Comparison of ENCODE assay signal across 23 mouse cellular contexts in genomic region chr5:37215276-37215675, GRCm38 (mm10). TPM values are rescaled to one million over a fixed set of nuclear protein-coding genes. Genes with fewer than 3 reads are reported as not detected.
DNase-seq lines count a peak whose midpoint lies in the region; ATAC-seq lines count a peak whose summit lies in the region.
"Had no signal": no experiment of that assay in that cellular context is flagged by ENCODE, and none has a peak within 500 bp of the region (broad histone marks: within the 10 kb centered on the region; RNA-seq: fewer than 3 reads in every experiment).

No protein-coding gene starts in this region.

- no peaks in the 10 kb centered on the region for H3K27me3 ChIP-seq in neural tube, embryonic 11.5 days (ENCODE audit: control insufficient read depth, insufficient read depth, low read length)
- H3K27me3 ChIP-seq in neural tube, embryonic 15.5 days (replicated peaks): 0 out of 2 replicates have a peak, but pooled peaks cover 3% of the 10 kb centered on the region
- H3K27me3 ChIP-seq: forebrain, embryonic 13.5 days; intestine, embryonic 15.5 days had no signal

- H3K27ac ChIP-seq in neural tube, embryonic 11.5 days (ENCODE audit: low read depth, low read length): peak overlapping the region; percentile 21
- no peak overlapping the region; the same call in 1 of the 2 replicates for H3K27ac ChIP-seq in neural tube, embryonic 15.5 days (replicated peaks)
- H3K27ac ChIP-seq: embryonic facial prominence, embryonic 10.5 days; forebrain, embryonic 13.5 days; heart, adult 2 months; heart, embryonic 15.5 days; hindbrain, embryonic 14.5 days; intestine, embryonic 15.5 days had no signal

- no peak overlapping the region for H3K4me3 ChIP-seq in neural tube, embryonic 11.5 days (ENCODE audit: low read depth, low read length)
- H3K4me3 ChIP-seq in neural tube, embryonic 15.5 days (replicated peaks): no peak overlapping the region
- H3K4me3 ChIP-seq: embryonic facial prominence, embryonic 10.5 days; forebrain, embryonic 13.5 days; heart, adult 2 months; heart, embryonic 15.5 days; intestine, embryonic 15.5 days had no signal

- intact Hi-C loops in left cerebral cortex, postnatal 25 days (cut with DNase I): no loop called here

- H3K9ac ChIP-seq in neural tube, embryonic 11.5 days (ENCODE audit: low read length): no peak overlapping the region
- no peak overlapping the region for H3K9ac ChIP-seq in neural tube, embryonic 15.5 days (replicated peaks)
- H3K9ac ChIP-seq: forebrain, embryonic 13.5 days; forebrain, postnatal 0 days; heart, embryonic 15.5 days; hindbrain, embryonic 14.5 days; intestine, embryonic 15.5 days had no signal

- no peaks in the 10 kb centered on the region for H3K4me1 ChIP-seq in neural tube, embryonic 11.5 days (ENCODE audit: control insufficient read depth, insufficient read depth, low read length)
- peaks cover 33% of the 10 kb centered on the region for H3K4me1 ChIP-seq in neural tube, embryonic 15.5 days
- H3K4me1 ChIP-seq: forebrain, embryonic 13.5 days; heart, embryonic 15.5 days; intestine, embryonic 15.5 days had no signal

- no peaks in the 10 kb centered on the region for H3K36me3 ChIP-seq in neural tube, embryonic 11.5 days (ENCODE audit: control insufficient read depth, insufficient read depth, low read length)
- H3K36me3 ChIP-seq in neural tube, embryonic 15.5 days: no peaks in the 10 kb centered on the region
- H3K36me3 ChIP-seq: embryonic facial prominence, embryonic 10.5 days; heart, embryonic 15.5 days; intestine, embryonic 15.5 days had no signal

- H3K4me2 ChIP-seq in neural tube, embryonic 11.5 days (ENCODE audit: low read depth): no peak overlapping the region
- no peak overlapping the region for H3K4me2 ChIP-seq in neural tube, embryonic 15.5 days
- H3K4me2 ChIP-seq: forebrain, embryonic 13.5 days; heart, embryonic 11.5 days; heart, embryonic 15.5 days; hindbrain, embryonic 14.5 days; intestine, embryonic 15.5 days had no signal

- ATAC-seq in neural tube, embryonic 11.5 days (ENCODE audit: insufficient read depth, low FRiP score, low TSS enrichment): no peak
- ATAC-seq in neural tube, embryonic 15.5 days (ENCODE audit: low FRiP score): no peak
- ATAC-seq: forebrain, embryonic 13.5 days; forebrain, postnatal 0 days; intestine, embryonic 15.5 days had no signal

- DNase-seq in adrenal gland, adult (ENCODE audit: inconsistent age in 2 of 2, low spot score in 1 of 2): peak; percentile 55 to 70
- DNase-seq in adrenal gland, adult 18-20 months (ENCODE audit: low spot score in 2 of 2): no peak
- DNase-seq in neural tube, embryonic 11.5 days (ENCODE audit: low spot score): no peak
- peak; percentile 53 for DNase-seq in adrenal gland, postnatal 14 days
- DNase-seq in kidney, postnatal 36 days: no peak
- DNase-seq in left cerebral cortex, postnatal 25 days (ENCODE audit: low spot score in 2 of 2): no peak
- DNase-seq: B cell, adult 2 months; cerebellum, adult 11-12 months; cerebellum, adult 9-10 months; cerebellum, postnatal 36 days; forebrain, postnatal 0 days; gastrocnemius, postnatal 14 days; heart, adult 2 months; heart, postnatal 14 days had no signal

- no peaks in the 10 kb centered on the region for H3K9me3 ChIP-seq in neural tube, embryonic 11.5 days (ENCODE audit: control insufficient read depth, low read length)
- no peaks in the 10 kb centered on the region for H3K9me3 ChIP-seq in neural tube, embryonic 15.5 days (replicated peaks)
- H3K9me3 ChIP-seq: embryonic facial prominence, embryonic 10.5 days; forebrain, embryonic 13.5 days; heart, embryonic 15.5 days; intestine, embryonic 15.5 days had no signal

- 81% methylated on average over 7 of the region's 7 CpGs for WGBS in neural tube, embryonic 11.5 days
- WGBS in neural tube, embryonic 15.5 days: 56% methylated on average over 7 of the region's 7 CpGs

RNA-seq across cellular contexts. Expression of gene Crmp1, which starts 26.5 kb away (rescaled TPM):
- 10 to 100 TPM in 1 of 2 experiments, 1 to 10 TPM in 1; 8.2 to 10.5 TPM for total RNA-seq in adrenal gland, adult 18-20 months (2021)
- 472 and 565 TPM in 2 replicates for polyA plus RNA-seq in neural tube, embryonic 11.5 days (2014; fragmentation: Nextera tagmentation; extraction: Ambion mirVana)
- polyA plus RNA-seq in neural tube, embryonic 15.5 days (2015; fragmentation: Nextera tagmentation; extraction: Ambion mirVana): 679 and 807 TPM in 2 replicates
- 7.0 and 12.1 TPM in 2 replicates for total RNA-seq in adrenal gland, postnatal 14 days (2021)
- total RNA-seq in left cerebral cortex, postnatal 25 days (2021): 100 to 1,000 TPM; 210 to 213 TPM
- total RNA-seq: hematopoietic stem cell, adult 5-6 weeks; MEL had no signal

Comparison
In these comparisons a context has a peak if more than half of its experiments do, and no peak if none do; other contexts are left out.
1. DNase-seq: peak in adrenal gland, adult (2 of 2) and adrenal gland, postnatal 14 days (single experiment); none in adrenal gland, adult 18-20 months (0 of 2), neural tube, embryonic 11.5 days (single experiment), kidney, postnatal 36 days (0 of 2) and left cerebral cortex, postnatal 25 days (0 of 2).
2. RNA of gene Crmp1, which starts 26.5 kb away (total RNA-seq): 210 to 213 TPM in left cerebral cortex, postnatal 25 days; 8.2 to 10.5 TPM in adrenal gland, adult 18-20 months and 7.0 to 12.1 TPM in adrenal gland, postnatal 14 days; every median in the first group is over 10 times any median in the second.